Mouse (Mus musculus) heart, postnatal 10 days (tissue): ENCODE measurements around the gene Chsy1. TPM values are rescaled to one million over a fixed set of nuclear protein-coding genes. Genes with fewer than 3 reads are reported as not detected.

ENCODE experiments used
- DNase-seq, 2 experiments: peaks; one replicate each; pipeline ENCODE4 v3.0.0; 2021
- intact Hi-C: fragments of 180-260 bp; cut with DNase I; formaldehyde crosslinking; loops from one replicate; pipeline ENCODE4 v1.15.1; 2025
- total RNA-seq, 2 experiments: library from RNA; stranded (reverse); gene quantifications; 2 replicates each; pipeline ENCODE4 v1.2.3; 2021

The Chsy1 gene
- total RNA-seq, 2 experiments from 2014 or later, result 37.6 to 37.9 TPM

DNA sequence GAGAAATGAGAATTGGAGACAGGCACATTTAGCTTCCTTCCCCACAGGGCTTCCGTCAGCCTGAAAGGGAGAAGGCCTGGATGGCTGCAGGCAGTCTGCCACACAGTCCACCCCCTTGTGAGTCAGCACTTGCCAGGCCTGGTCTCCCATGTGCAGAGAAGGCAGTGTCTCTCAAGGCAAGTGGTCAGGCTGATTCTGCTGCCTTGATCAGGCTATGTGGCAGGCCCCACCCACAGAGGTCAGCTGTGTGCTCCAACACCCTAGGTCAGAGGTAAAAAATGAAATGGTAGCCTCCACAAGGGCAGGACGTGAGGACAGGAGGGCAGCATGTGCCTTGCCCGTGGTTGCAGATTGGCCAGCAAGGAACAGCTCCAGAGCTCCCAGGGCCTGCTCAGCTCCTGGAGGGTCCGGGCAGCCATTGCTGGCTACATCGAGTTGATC is 90.1 kb downstream of the Chsy1 start:
- DNase-seq, result peak; percentile 51 to 63

DNA sequence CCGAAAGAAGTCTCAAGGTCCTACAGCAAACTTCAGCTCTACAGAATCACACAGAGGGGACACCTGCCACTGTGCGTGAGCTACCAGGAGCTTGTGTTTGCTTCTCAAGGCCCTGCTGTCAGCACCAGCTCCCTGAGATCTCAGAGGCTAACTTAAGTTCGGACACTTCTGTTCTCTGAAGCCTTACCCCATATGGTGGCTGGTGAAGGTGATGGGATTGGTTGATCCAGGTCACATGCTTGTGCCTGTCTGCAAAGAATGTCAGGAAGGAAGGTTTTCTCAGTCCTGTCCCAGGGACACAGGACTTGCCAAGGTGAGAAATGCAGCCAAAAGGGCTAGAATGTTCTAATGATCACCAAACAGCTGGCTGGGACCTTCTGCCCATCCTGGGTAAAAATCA is 91.1 kb downstream of the Chsy1 start:
- intact Hi-C loops, result no loop called here

More for the DNA sequence above, 90.1 kb downstream of the Chsy1 start:
- intact Hi-C loops, result loop anchor here (5.0 kb wide), 1 partner anchor 42 kb away; no protein-coding TSS in a partner anchor

DNA sequence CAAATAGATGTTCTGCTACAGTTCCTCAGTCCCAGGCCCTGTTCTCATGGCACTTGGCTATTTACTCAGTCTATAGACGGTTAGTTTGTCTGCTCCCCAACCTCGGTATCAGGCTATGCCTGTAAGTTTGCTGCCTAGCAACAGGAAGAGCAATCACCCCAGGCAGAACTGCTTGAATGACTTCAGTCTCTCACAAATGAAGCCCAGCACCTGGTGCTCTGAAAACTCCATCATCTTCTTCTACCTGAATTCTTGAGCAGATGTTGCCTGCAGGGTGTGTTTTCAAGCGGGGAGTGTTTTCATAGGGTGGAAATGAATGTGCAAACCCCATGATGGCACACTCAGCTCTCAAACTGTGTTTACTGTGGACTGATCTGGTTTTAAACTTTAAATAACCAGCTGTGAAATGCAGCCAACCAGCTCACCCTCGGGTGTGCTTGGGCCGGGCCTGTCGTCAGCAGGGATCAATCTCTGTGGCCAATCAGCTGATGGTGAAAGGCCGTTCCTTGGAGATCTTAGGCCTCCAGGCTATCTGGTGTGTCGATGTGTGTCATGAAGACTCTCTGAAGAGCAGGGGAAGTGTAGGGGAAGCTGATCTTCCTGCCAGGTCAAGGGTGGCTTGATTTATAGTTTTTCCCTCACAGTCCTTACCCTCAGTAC is 91.6 kb downstream of the Chsy1 start:
- no peak for DNase-seq
- intact Hi-C loops, result no loop called here

More for the DNA sequence above, 91.1 kb downstream of the Chsy1 start:
- DNase-seq, result no peak

DNA sequence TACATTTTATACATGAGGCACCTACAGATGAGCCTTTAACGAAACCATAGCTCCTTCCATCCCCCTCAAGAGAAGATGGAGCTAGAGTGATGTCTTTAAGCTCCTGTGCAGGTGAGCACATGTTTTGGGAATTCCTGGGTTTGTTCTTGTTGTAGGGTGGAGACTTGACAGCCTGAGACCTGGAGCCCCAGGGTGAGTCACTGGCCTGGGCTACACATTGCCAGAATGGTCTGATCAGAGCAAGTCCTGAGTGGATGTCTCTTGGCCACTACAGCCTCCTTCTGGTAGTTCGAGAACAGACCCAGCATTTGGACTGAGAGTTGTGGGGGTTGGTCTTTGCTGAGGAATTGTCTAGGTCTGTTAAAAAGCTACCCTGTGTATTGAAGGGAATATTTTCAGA is 92.3 kb downstream of the Chsy1 start:
- intact Hi-C loops, result no loop called here
- no peak for DNase-seq

DNA sequence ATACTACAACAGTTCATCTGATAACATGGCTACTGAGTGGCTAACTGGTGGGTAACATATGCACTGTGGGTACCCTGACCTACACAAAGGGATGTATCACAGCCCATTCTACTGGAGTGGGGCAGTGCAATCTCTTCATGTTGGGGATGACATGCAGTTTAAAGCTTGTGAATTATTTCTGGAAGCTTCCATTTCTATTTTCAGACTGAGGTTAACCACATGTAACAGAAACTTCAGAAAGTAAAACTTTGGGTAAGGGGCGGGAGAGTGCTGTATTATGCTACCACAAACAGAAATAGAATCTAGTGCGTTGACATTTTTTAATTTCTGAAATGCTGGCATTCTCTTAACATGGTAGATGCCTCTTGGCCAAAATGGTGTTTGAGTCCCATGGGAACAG is 100.6 kb downstream of the Chsy1 start:
- intact Hi-C loops, result no loop called here

DNA sequence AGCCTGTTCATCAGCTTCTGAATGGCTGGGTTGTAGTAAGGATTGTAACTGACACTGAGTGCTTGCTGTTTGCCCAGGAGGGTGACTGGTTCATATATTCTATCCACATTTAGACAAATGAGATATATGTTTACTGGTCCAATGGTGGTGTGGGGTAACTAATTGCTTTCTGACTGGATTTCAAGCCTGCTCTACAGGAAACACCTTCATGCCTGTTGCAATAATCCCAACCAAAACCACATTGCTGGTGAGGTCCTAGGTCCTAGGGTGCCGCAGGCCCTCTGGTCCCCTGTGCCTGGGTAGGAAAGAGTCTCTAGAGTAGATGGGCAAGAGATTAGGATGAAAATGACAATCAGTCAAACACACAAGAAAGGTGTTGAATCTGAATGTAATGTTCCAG is 103.6 kb downstream of the Chsy1 start:
- DNase-seq, result no peak
- intact Hi-C loops, result no loop called here

More for the DNA sequence above, 100.6 kb downstream of the Chsy1 start:
- DNase-seq, result no peak

DNA sequence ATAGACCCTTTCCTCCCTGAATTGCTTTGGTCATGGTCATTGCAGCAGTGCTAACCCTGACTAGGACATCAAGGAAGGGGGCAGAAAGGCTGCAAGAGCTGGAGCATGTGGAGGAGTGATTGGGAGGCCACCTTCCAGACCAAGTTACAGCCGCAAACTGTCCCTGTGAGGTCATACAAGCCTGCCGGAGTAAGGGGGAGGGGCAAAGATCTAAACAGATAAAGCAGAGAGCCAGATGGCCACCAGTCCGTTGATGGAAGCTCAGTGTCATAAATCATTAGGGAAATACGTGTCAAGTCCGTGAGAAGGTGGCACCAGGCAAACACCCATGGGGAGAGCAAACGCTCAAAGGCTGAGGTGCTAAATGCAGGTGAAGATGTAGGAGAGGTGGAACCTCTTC is 105.2 kb downstream of the Chsy1 start:
- DNase-seq, result no peak
- intact Hi-C loops, result no loop called here

DNA sequence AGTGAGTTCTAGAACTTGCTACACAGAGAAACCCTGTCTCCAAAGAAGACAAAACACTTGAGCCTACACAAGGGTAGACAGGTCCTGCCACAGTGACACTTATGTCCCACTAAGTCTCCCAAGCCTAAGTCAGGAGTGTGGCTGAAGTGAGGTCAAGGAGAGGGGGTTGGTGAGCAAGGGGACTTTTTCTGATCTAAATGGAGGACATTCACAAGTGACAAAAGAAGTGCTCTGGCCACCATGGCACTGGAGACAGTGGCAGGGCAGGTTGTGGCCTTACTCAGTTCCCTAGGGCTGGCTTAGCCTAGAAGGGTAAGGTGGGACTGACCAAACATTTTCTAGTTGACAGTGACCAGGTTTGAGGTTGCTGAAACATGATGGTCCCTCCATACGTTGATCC is 106.6 kb downstream of the Chsy1 start:
- intact Hi-C loops, result no loop called here
- no peak for DNase-seq

DNA sequence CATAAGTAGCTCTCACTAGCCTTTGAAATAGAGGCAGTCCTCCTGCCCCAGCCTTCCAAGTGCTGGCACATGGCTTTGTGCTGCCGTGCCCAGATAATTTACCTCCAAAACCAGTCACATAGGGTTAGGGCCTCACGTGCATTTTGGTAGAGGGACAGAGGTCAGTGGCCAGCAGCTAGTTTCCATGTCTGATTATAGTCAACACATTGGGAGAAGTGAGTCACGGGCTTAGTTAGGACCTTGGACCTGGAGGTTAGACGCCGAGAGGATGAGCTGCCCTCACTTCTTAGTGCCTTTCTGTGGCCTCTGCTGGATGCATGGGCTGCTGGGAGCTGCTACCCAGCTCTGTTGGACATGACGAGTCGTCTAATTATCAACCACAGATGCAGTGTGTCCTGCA is 107.7 kb downstream of the Chsy1 start:
- intact Hi-C loops, result no loop called here
- no peak for DNase-seq

DNA sequence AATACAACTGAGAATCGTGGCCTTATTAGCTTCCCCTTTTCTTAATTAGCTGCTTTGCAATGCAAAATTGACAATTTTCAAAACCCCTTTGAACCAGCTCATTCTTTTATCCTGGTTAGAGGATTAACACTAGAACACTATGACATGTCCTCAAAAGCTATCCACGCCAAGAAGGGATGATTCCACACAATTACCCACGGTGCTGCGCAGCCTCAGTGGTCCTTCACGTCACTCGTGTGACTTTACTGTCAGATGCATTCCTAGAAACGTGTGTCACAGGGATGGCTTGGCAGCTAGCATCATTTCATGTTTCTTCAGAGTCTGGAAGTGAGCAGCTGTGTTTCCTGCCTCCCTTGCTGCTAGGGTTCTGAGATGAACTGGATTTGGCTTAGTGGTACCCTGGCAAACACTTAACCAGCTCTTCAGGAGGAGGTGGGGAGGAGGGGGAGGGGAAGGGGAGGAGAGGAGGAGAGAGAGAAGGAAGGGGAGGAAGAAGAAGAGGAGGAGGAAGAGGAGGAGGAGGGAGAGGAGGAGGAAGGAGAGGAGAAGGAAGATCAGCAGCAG is 108.3 kb downstream of the Chsy1 start:
- peak; percentile 54 to 62 for DNase-seq
- intact Hi-C loops, result no loop called here

DNA sequence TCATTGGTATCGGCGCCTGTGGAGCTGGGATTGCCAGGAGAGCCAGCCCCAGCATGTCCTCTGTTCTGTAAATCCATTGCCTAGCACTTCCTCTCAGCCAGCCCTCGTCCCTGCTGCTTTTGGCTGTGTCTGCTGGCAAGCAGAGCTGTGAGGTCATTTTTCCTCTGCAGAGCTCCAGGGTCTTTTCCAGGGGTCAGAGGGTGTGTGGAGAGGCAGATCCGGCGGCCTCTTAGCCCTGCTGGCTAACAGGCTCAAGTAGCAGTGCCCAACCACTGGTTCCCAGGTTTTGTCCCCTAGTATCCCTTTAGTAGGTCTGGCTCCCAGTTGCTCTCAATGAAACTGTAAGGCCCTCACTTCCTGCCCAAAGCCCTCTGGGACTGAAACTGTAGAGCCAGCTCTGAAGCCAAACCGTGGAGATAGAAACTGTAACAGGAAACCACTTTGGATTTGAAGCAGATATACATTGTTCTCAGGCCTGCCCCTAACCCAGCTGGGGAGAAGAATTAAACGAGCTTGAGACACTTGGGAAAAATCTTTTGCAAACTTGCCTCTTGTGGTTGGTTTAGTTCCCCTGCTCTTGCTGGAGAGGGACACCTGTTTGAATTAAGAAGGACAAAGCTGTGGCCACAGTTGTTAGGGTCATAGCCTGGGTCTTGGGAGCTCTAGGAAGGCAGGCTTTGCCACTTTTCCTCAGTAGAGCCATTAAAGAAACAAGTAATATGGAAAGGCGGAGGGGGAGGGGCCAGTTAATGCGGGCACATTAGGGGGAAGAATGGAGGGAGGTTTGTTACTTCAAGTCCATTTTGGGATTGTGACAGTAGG is 109.1 kb downstream of the Chsy1 start:
- intact Hi-C loops, result no loop called here
- peak; percentile 82 to 87 for DNase-seq

DNA sequence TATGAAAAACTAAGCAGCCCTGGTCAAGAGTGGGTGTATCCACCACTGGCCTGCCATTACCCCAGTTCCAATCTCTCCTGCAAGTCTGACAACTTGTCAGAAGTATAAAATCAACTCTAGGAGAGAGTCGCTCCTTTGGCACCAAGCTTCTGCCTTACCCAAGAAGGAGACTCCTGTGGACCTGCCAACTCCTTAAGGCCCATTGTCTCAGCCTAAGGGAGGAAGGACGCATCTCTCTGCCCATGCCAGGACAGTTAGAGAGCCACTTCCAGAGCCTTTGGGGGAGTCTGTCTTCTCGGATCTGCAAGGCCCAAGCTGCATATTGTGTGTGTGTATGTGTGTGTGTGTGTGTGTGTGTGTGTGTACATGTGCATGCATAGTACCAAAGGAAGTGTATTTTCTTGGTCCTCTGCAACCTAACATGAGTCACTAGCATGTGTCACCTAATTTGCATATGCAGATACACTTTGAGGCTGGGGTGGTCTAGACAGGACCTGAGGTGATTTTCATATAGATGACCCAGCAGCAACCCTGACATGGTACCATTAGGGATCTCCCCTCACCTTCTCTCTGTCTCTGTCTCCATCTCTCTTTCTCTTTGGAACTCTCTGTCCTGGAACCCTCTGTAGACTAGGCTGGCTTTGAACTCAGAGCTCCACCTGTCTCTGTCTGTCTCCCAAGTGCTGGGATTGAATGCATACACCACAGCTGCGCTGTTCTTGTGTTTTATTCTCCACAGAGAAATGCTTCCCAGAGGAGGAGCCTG is 109.9 kb downstream of the Chsy1 start:
- intact Hi-C loops, result no loop called here
- no peak for DNase-seq

DNA sequence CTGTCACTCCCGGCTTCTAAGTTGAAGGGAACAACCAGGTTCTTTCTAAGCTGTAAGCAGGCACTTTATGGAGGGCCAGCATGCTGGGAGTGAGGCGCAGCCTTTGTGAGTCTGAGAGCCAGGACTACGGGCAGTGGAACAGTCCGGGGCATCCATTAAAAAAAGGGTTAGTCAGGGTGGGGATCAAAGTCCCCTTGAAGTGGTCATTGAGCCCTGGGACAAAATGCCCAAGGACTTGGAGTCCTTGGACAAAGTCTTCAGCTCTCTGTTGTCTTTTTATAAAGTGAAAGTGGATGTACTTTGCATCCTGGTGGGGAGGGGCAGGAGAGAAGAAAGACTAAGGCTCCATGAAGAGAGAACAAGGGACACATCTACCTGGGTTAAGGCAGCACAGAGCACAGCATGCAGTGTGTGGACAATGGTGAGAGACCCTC is 110.5 kb downstream of the Chsy1 start:
- intact Hi-C loops, result no loop called here
- no peak for DNase-seq

DNA sequence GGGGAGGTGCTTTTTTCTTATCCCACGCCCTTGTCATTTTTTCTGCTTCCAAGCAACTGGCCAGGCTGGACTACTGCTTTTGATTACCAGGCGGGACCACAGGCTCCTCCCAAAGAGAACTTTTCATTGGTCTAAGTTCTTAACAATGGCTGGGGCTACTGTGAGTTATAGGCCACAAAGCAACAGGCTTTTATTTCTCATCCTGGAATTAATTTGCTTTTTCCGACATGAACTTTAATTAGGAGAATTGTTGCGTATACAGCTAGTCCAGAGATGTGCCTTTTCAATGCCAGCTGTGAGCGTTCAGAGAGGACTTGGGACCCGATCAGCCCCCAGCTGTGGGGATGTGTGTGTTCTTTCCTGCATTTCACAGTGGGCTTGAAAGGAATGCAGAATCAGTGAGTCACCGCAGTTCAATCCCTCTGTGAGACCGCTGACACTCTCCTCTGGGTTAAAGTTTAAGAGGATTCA is 113.3 kb downstream of the Chsy1 start:
- peak in 1 of 2 experiments; percentile 21 for DNase-seq
- intact Hi-C loops, result no loop called here

Other genes with a start within 250 kb of the Chsy1 start
- 10 to 100 TPM; 75.5 to 83.3 TPM for gene Pcsk6, start 247.8 kb upstream of the Chsy1 start, total RNA-seq
- not detected for gene Gm45213, start 65.9 kb upstream of the Chsy1 start, total RNA-seq
- gene Snrpa1, start 50.5 kb upstream of the Chsy1 start, total RNA-seq, result 10 to 100 TPM; 27.0 to 29.2 TPM
- 10 to 100 TPM; 27.0 to 31.2 TPM for gene Selenos, start 29.9 kb upstream of the Chsy1 start, total RNA-seq